Mouse (Mus musculus) midbrain, embryonic 16.5 days (tissue): ENCODE measurements around the gene Usp43. TPM values are rescaled to one million over a fixed set of nuclear protein-coding genes. Genes with fewer than 3 reads are reported as not detected.

ENCODE experiments used
- ATAC-seq: fragments of 200-750 bp; cut with Nextera tagmentation; 2 replicates; pipeline ENCODE4 v1.8.0; 2017; ENCODE audit warnings: moderate TSS enrichment
- H3K27ac ChIP-seq: fragments of 300-500 bp; sonication (generic); 2 replicates; pipeline ENCODE4 v1.5.1; 2014; ENCODE audit warnings: mild to moderate bottlenecking, low read length, mixed read lengths
- H3K27me3 ChIP-seq: fragments of 300-500 bp; sonication (generic); 2 replicates; pipeline ENCODE4 v1.6.1; 2014; ENCODE audit warnings: low read depth, low read length, mixed read lengths; ENCODE audit not compliant: control insufficient read depth, insufficient read depth
- H3K36me3 ChIP-seq: fragments of 300-500 bp; sonication (generic); 2 replicates; pipeline ENCODE4 v1.6.1; 2014; ENCODE audit warnings: mild to moderate bottlenecking, low read length, moderate library complexity, mixed read lengths; ENCODE audit not compliant: control insufficient read depth, insufficient read depth
- H3K4me1 ChIP-seq: fragments of 300-500 bp; sonication (generic); 2 replicates; pipeline ENCODE4 v1.6.1; 2014; ENCODE audit warnings: mild to moderate bottlenecking, low read length, mixed read lengths; ENCODE audit not compliant: control insufficient read depth, insufficient read depth
- H3K4me2 ChIP-seq: fragments of 300-500 bp; sonication (generic); 2 replicates; pipeline ENCODE4 v1.6.1; 2014; ENCODE audit warnings: mild to moderate bottlenecking, low read length, mixed read lengths
- H3K4me3 ChIP-seq: fragments of 300-500 bp; sonication (generic); 2 replicates; pipeline ENCODE4 v1.5.1; 2014; ENCODE audit warnings: low read depth, mild to moderate bottlenecking, low read length, moderate library complexity, mixed read lengths
- H3K9ac ChIP-seq: fragments of 300-500 bp; sonication (generic); 2 replicates; pipeline ENCODE4 v1.6.1; 2014; ENCODE audit warnings: low read depth, low read length, mixed read lengths
- H3K9me3 ChIP-seq: fragments of 300-500 bp; sonication (generic); replicated peaks from 2 replicates; pipeline ENCODE4 v1.6.1; 2014; ENCODE audit warnings: mild to moderate bottlenecking, low read length, mixed read lengths; ENCODE audit not compliant: control insufficient read depth, poor library complexity, severe bottlenecking
- WGBS: fragments of 180-500 bp; shearing (Covaris S2); extraction: QIAGEN DNeasy Blood & Tissue Kit; methylation state at CpG from one replicate; pipeline ENCODE4 v1.1.7; 2014; 5-methylcytosine and 5-hydroxymethylcytosine counted together
- polyA plus RNA-seq: library from polyadenylated mRNA; unstranded; fragments of >200 nt; fragmentation: Nextera tagmentation; extraction: Ambion mirVana; gene quantifications from 2 replicates; pipeline ENCODE4 v1.2.1, GENCODE M21; 2015

Usp43 gene
- polyA plus RNA-seq, 1 experiment from 2014 or later, result 0.80 TPM

GRCm38 (mm10) chr11:67948229-67948628, 26.3 kb upstream of the Usp43 start:
- Histone ChIP-seq H3K4me2 (no peak overlapping the region), H3K4me1 (no peaks in the 10 kb centered on the region), H3K4me3 (no peak overlapping the region), H3K9me3 (no peaks in the 10 kb centered on the region), H3K9ac (no peak overlapping the region), H3K27ac (no peak overlapping the region), H3K27me3 (peaks cover 3% of the 10 kb centered on the region; the same call in 1 of the 2 replicates), H3K36me3 (no peaks in the 10 kb centered on the region)
- WGBS, result 67% methylated on average over 3 of the region's 3 CpGs
- no peak for ATAC-seq

GRCm38 (mm10) chr11:67932156-67932555, 10.2 kb upstream of the Usp43 start:
- 96% methylated on average over 3 of the region's 3 CpGs for WGBS
- H3K4me2 ChIP-seq, result no peak overlapping the region
- no peak for ATAC-seq
- H3K4me3 ChIP-seq, result no peak overlapping the region
- no peaks in the 10 kb centered on the region for H3K27me3 ChIP-seq
- no peak overlapping the region for H3K27ac ChIP-seq
- no peaks in the 10 kb centered on the region for H3K36me3 ChIP-seq
- no peak overlapping the region for H3K9ac ChIP-seq
- H3K4me1 ChIP-seq, result no peaks in the 10 kb centered on the region
- H3K9me3 ChIP-seq, result no peaks in the 10 kb centered on the region

- no peak overlapping the region for H3K4me2 ChIP-seq
- WGBS, result 12% methylated on average over 15 of the region's 15 CpGs
- H3K4me1 ChIP-seq, result peaks cover 8% of the 10 kb centered on the region
- no peak for ATAC-seq
- H3K9me3 ChIP-seq, result no peaks in the 10 kb centered on the region
- H3K27ac ChIP-seq, result no peak overlapping the region
- H3K36me3 ChIP-seq, result no peaks in the 10 kb centered on the region
- no peak overlapping the region for H3K9ac ChIP-seq
- H3K4me3 ChIP-seq, result no peak overlapping the region
- H3K27me3 ChIP-seq, result no peaks in the 10 kb centered on the region
These were observed 4.5 kb upstream of the Usp43 start for GRCm38 (mm10) chr11:67926348-67927055.

GRCm38 (mm10) chr11:67925000-67925399, 3.0 kb upstream of the Usp43 start:
- no peaks in the 10 kb centered on the region for H3K9me3 ChIP-seq
- 89% methylated on average over 13 of the region's 13 CpGs for WGBS

GRCm38 (mm10) chr11:67923720-67924119, 1.8 kb upstream of the Usp43 start:
- H3K27me3 ChIP-seq, result peaks cover 19% of the 10 kb centered on the region
- no peak for ATAC-seq
- no peak overlapping the region for H3K4me2 ChIP-seq
- no peaks in the 10 kb centered on the region for H3K36me3 ChIP-seq
- H3K4me3 ChIP-seq, result no peak overlapping the region
- peaks cover 12% of the 10 kb centered on the region for H3K4me1 ChIP-seq
- H3K9me3 ChIP-seq, result no peaks in the 10 kb centered on the region
- H3K9ac ChIP-seq, result no peak overlapping the region
- WGBS, result 96% methylated on average over 5 of the region's 5 CpGs
- H3K27ac ChIP-seq, result no peak overlapping the region

More at GRCm38 (mm10) chr11:67925000-67925399, 3.0 kb upstream of the Usp43 start:
- H3K36me3 ChIP-seq, result no peaks in the 10 kb centered on the region
- no peak overlapping the region for H3K9ac ChIP-seq
- no peak overlapping the region for H3K4me3 ChIP-seq
- no peak for ATAC-seq
- no peak overlapping the region for H3K27ac ChIP-seq
- H3K4me2 ChIP-seq, result no peak overlapping the region
- peaks cover 14% of the 10 kb centered on the region for H3K27me3 ChIP-seq
- H3K4me1 ChIP-seq, result peaks cover 12% of the 10 kb centered on the region

GRCm38 (mm10) chr11:67922755-67923125, 787 bp upstream of the Usp43 start:
- ATAC-seq, result peak; percentile 84; the same call in 1 of the 2 replicates
- Histone ChIP-seq H3K9ac (no peak overlapping the region), H3K36me3 (no peaks in the 10 kb centered on the region), H3K4me3 (peak overlapping the region; percentile 77), H3K9me3 (no peaks in the 10 kb centered on the region), H3K27me3 (peaks cover 19% of the 10 kb centered on the region), H3K4me1 (peaks cover 12% of the 10 kb centered on the region), H3K27ac (no peak overlapping the region), H3K4me2 (peak overlapping the region; percentile 100)
- 1% methylated on average over 12 of the region's 12 CpGs for WGBS

GRCm38 (mm10) chr11:67921091-67921826, 694 bp downstream of the Usp43 start:
- H3K27me3 ChIP-seq, result peaks cover 19% of the 10 kb centered on the region
- H3K36me3 ChIP-seq, result no peaks in the 10 kb centered on the region
- peak overlapping the region; percentile 77 for H3K4me3 ChIP-seq
- peak overlapping the region; percentile 100 for H3K4me2 ChIP-seq
- peaks cover 12% of the 10 kb centered on the region for H3K4me1 ChIP-seq
- H3K9me3 ChIP-seq, result no peaks in the 10 kb centered on the region
- H3K27ac ChIP-seq, result no peak overlapping the region
- H3K9ac ChIP-seq, result peak overlapping the region; percentile 78
- peak; percentile 42; the same call in 1 of the 2 replicates for ATAC-seq
- 2% methylated on average over 47 of the region's 47 CpGs for WGBS

GRCm38 (mm10) chr11:67920226-67920960, 1.6 kb downstream of the Usp43 start:
- Histone ChIP-seq H3K9ac (no peak overlapping the region), H3K4me1 (peaks cover 12% of the 10 kb centered on the region), H3K27me3 (peaks cover 19% of the 10 kb centered on the region), H3K27ac (no peak overlapping the region), H3K9me3 (no peaks in the 10 kb centered on the region), H3K4me3 (no peak overlapping the region), H3K36me3 (no peaks in the 10 kb centered on the region), H3K4me2 (no peak overlapping the region; the same call in 1 of the 2 replicates)
- ATAC-seq, result no peak
- 56% methylated on average over 9 of the region's 9 CpGs for WGBS
